Comparison of ENCODE assay signal across 9 mouse cellular contexts in the genomic region with DNA sequence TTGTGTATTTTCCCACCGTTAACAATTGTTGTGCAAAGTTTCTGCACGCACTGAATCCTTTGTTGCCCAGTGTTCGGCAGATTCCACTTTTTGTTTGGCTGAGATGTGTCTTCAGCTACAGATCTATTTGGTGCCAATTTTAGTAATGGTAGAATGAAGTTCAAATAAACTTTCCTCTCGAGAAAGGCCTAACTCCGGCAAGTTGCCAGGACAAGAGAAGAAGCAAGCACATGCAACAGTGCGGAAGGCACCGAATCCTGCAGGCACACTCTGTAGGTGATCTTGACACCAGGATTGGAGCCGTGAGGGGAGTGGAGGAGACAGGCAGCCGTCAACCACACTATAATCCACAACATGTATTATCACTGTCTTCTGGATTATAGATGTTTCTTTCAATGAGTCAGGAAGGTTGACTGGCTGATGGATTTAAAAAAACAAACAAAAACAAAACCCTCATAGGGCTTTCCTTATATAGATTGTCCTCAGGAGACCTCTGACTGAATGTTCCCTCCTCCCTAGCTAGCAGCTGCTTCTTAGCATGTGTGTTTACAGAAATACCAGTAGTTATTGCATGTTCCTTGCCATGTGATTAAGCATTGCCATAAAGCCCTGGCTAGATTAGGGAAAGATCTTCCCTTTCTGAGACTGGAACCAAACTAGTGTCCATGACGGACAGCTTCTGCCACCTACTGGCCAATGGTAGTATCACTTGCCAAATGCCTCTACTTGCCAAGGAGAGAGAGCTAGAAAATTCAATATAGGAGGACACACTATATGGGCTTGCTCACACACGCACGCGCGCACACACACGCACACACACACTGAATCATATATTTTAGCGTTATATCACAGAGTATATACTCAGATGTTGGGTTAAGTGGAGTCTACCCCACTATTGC. TPM values are rescaled to one million over a fixed set of nuclear protein-coding genes. Genes with fewer than 3 reads are reported as not detected.
DNase-seq lines count a peak whose midpoint lies in the region; ATAC-seq and TF ChIP-seq lines count a peak whose summit lies in the region.
"Had no signal": no experiment of that assay in that cellular context is flagged by ENCODE, and none has a peak within 500 bp of the region (broad histone marks: within the 10 kb centered on the region; RNA-seq: fewer than 3 reads in every experiment).

No protein-coding gene starts in this region.

- H3K27me3 ChIP-seq in heart, postnatal 0 days (ENCODE audit: control insufficient read depth, insufficient read depth, low read length), result no peaks in the 10 kb centered on the region
- no peaks in the 10 kb centered on the region for H3K27me3 ChIP-seq in neural tube, embryonic 15.5 days (replicated peaks)
- H3K27me3 ChIP-seq in testis, adult 2 months (ENCODE audit: control insufficient read depth, insufficient read depth, low read length), result no peaks in the 10 kb centered on the region

- H3K4me3 ChIP-seq in bone marrow, adult 2 months (replicated peaks; ENCODE audit: control insufficient read depth, low read depth, low read length), result no peak overlapping the region
- H3K4me3 ChIP-seq in heart, postnatal 0 days (ENCODE audit: low read depth, low read length), result no peak overlapping the region
- H3K4me3 ChIP-seq in lung, adult 2 months (replicated peaks; ENCODE audit: extremely low read depth, low read depth, low read length), result no peak overlapping the region
- H3K4me3 ChIP-seq in neural tube, embryonic 15.5 days (replicated peaks), result no peak overlapping the region
- no peak overlapping the region for H3K4me3 ChIP-seq in testis, adult 2 months (ENCODE audit: control insufficient read depth, low read depth, low read length)

- H3K4me2 ChIP-seq in heart, postnatal 0 days (ENCODE audit: low read depth, low read length), result no peak overlapping the region
- H3K4me2 ChIP-seq in neural tube, embryonic 15.5 days, result no peak overlapping the region

- peak; percentile 64 for TF ChIP-seq CTCF in bone marrow, adult 2 months (IDR thresholded peaks at IDR 0.05; ENCODE audit: control insufficient read depth, insufficient read depth, low read length)
- peak; percentile 99 for TF ChIP-seq CTCF in heart, postnatal 0 days (IDR thresholded peaks at IDR 0.05; ENCODE audit: low read depth)
- peak; percentile 64 for TF ChIP-seq CTCF in lung, adult 2 months (IDR thresholded peaks at IDR 0.05; ENCODE audit: insufficient read depth, low read length)
- peak; percentile 16; the same call in 1 of the 2 replicates for TF ChIP-seq CTCF in testis, adult 2 months (IDR thresholded peaks at IDR 0.05; ENCODE audit: control insufficient read depth, insufficient read depth, insufficient replicate concordance, low read depth, low read length)

- no peak overlapping the region for H3K9ac ChIP-seq in heart, postnatal 0 days (replicated peaks; ENCODE audit: low read depth, low read length)
- no peak overlapping the region for H3K9ac ChIP-seq in neural tube, embryonic 15.5 days (replicated peaks)

- no peak overlapping the region for H3K27ac ChIP-seq in bone marrow, adult 2 months (ENCODE audit: control insufficient read depth, insufficient read depth, low read depth, low read length, poor library complexity)
- H3K27ac ChIP-seq in heart, postnatal 0 days (ENCODE audit: low read depth), result no peak overlapping the region
- no peak overlapping the region for H3K27ac ChIP-seq in neural tube, embryonic 15.5 days (replicated peaks)
- H3K27ac ChIP-seq in testis, adult 2 months (ENCODE audit: control insufficient read depth, insufficient read depth, low read depth, low read length), result no peak overlapping the region

- no peaks in the 10 kb centered on the region; the same call in 1 of the 2 replicates for H3K4me1 ChIP-seq in bone marrow, adult 2 months (ENCODE audit: control insufficient read depth, insufficient read depth, low read length)
- no peaks in the 10 kb centered on the region for H3K4me1 ChIP-seq in heart, postnatal 0 days (ENCODE audit: control insufficient read depth, insufficient read depth)
- H3K4me1 ChIP-seq in lung, adult 2 months (ENCODE audit: control insufficient read depth, insufficient read depth, low read length), result peaks cover 4% of the 10 kb centered on the region; the same call in 1 of the 2 replicates
- no peaks in the 10 kb centered on the region for H3K4me1 ChIP-seq in neural tube, embryonic 15.5 days
- H3K4me1 ChIP-seq in testis, adult 2 months (ENCODE audit: control insufficient read depth, insufficient read depth, low read length), result no peaks in the 10 kb centered on the region

- no peak for TF ChIP-seq EP300 in heart, postnatal 0 days (IDR thresholded peaks at IDR 0.05; ENCODE audit: low read depth)

- no peak for TF ChIP-seq POLR2A in bone marrow, adult 2 months (IDR thresholded peaks at IDR 0.05; ENCODE audit: borderline replicate concordance, control insufficient read depth, low read depth, low read length)
- TF ChIP-seq POLR2A in lung, adult 2 months (IDR thresholded peaks at IDR 0.05; ENCODE audit: borderline replicate concordance, extremely low read depth, low read depth, low read length), result no peak
- no peak for TF ChIP-seq POLR2A in testis, adult 2 months (IDR thresholded peaks at IDR 0.05; ENCODE audit: control insufficient read depth, low read depth, low read length)

- 47% methylated on average over 16 of the region's 16 CpGs for WGBS in bone marrow, adult 2 months
- WGBS in heart, postnatal 0 days, result 44% methylated on average over 16 of the region's 16 CpGs
- WGBS in lung, adult 2 months, result 29% methylated on average over 16 of the region's 16 CpGs
- WGBS in neural tube, embryonic 15.5 days, result 50% methylated on average over 16 of the region's 16 CpGs

- no peaks in the 10 kb centered on the region for H3K36me3 ChIP-seq in heart, postnatal 0 days (replicated peaks; ENCODE audit: control insufficient read depth, insufficient read depth, low read length)
- no peaks in the 10 kb centered on the region for H3K36me3 ChIP-seq in neural tube, embryonic 15.5 days
- no peaks in the 10 kb centered on the region for H3K36me3 ChIP-seq in testis, adult 2 months (ENCODE audit: control insufficient read depth, insufficient read depth, low read length)

- peak; percentile 72 for ATAC-seq in erythroblast, adult 5-6 weeks (replicated peaks; ENCODE audit: low FRiP score, poor library complexity, severe bottlenecking)
- peak; percentile 66 for ATAC-seq in heart, postnatal 0 days (ENCODE audit: insufficient read depth, low read depth)
- ATAC-seq in neural tube, embryonic 15.5 days (ENCODE audit: low FRiP score), result peak; percentile 63; the same call in 1 of the 2 replicates

- peak; percentile 53 to 66 for DNase-seq in CD8-positive naive resting alpha-beta T cell, adult 2 months (ENCODE audit: low read depth in 2 of 2, low spot score in 2 of 2)
- DNase-seq in heart, postnatal 0 days (ENCODE audit: low spot score), result peak; percentile 65
- peak; percentile 76 to 90 for DNase-seq in kidney, postnatal 36 days
- DNase-seq in lung, adult 2 months, result peak; percentile 85

- no peaks in the 10 kb centered on the region for H3K9me3 ChIP-seq in heart, postnatal 0 days (replicated peaks; ENCODE audit: control insufficient read depth, low read length)
- H3K9me3 ChIP-seq in neural tube, embryonic 15.5 days (replicated peaks), result no peaks in the 10 kb centered on the region

RNA-seq across cellular contexts. Expression of a gene that starts 18.0 kb away (rescaled TPM):
- polyA plus RNA-seq in bone marrow, adult 2 months (2011; ENCODE audit: insufficient read depth, insufficient read length, low replicate concordance, missing spikeins), result not detected in 2 replicates
- total RNA-seq in erythroblast, adult 5-6 weeks (2015; ENCODE audit: low replicate concordance), result not detected in 2 replicates
- total RNA-seq in erythroblast, adult 5-6 weeks (2017; ENCODE audit: low replicate concordance), result not detected in 2 replicates
- total RNA-seq in heart, postnatal 0 days (2014; rRNA removed; ENCODE audit: low replicate concordance), result not detected in 2 replicates
- not detected in 2 replicates for polyA plus RNA-seq in heart, postnatal 0 days (2015; fragmentation: Nextera tagmentation; extraction: Ambion mirVana)
- not detected in 2 replicates for polyA plus RNA-seq in lung, adult 2 months (2012; rRNA removed)
- not detected in 2 replicates for polyA plus RNA-seq in neural tube, embryonic 15.5 days (2015; fragmentation: Nextera tagmentation; extraction: Ambion mirVana)
- polyA plus RNA-seq in testis, adult 2 months (2012; rRNA removed), result 21.8 and 23.5 TPM in 2 replicates
- polyA plus RNA-seq: gonadal fat pad, adult 2 months had no signal

Comparison
In these comparisons a context has a peak if more than half of its experiments do, and no peak if none do; other contexts are left out.
1. CTCF ChIP-seq: peak in every context shown above with its lines; median percentile 99 in heart, postnatal 0 days; 64 in bone marrow, adult 2 months; 64 in lung, adult 2 months; 16 in testis, adult 2 months.
2. RNA of a gene that starts 18.0 kb away (polyA plus RNA-seq): 21.8 to 23.5 TPM in testis, adult 2 months; not detected in bone marrow, adult 2 months, not detected in heart, postnatal 0 days, not detected in lung, adult 2 months and not detected in neural tube, embryonic 15.5 days; every median in the first group is over 10 times any median in the second.
3. Peak in every context shown above with its lines, with median percentiles within 50 percentile points of each other: DNase-seq and ATAC-seq.